Mouse (Mus musculus) E14TG2a.4 (cell line): ENCODE measurements around the gene Lrtm1.

Source experiments
- CTCF ChIP-seq: conservative IDR thresholded peaks from 2 replicates; pipeline ENCODE4 v1.5.1; 2014; ENCODE audit warnings: low read length
- NANOG ChIP-seq: IDR thresholded peaks from 2 replicates; pipeline ENCODE4 v1.6.1; 2014; ENCODE audit warnings: borderline replicate concordance, low read length, mixed read lengths

GRCm38 (mm10) chr14:29041498-29041897, 23.5 kb downstream of the Lrtm1 start:
- TF ChIP-seq CTCF (no peak), NANOG (no peak)
